Mouse (Mus musculus) ovary, postnatal 10 days (tissue): ENCODE measurements around the gene Map2k1.

Experiments used
- DNase-seq: peaks from one replicate; pipeline ENCODE4 v3.0.0; 2022; ENCODE audit warnings: low spot score

The Map2k1 gene

DNA sequence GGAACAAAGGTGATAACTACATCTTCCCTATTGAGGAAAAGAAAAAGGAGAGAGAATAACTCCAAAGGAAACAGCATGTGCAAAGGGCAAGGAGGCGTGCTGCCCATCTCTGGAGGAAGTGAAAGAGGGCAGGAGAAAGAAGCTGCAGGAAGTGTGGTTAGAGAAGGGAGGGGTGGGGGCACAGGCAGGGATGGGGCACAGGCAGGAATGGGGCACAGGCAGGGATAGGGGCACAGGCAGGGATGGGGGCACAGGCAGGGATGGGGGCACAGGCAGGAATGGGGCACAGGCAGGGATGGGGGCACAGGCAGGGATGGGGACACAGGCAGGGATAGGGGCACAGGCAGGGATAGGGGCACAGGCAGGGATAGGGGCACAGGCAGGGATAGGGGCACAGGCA is 4.1 kb downstream of the Map2k1 start:
- no peak for DNase-seq

DNA sequence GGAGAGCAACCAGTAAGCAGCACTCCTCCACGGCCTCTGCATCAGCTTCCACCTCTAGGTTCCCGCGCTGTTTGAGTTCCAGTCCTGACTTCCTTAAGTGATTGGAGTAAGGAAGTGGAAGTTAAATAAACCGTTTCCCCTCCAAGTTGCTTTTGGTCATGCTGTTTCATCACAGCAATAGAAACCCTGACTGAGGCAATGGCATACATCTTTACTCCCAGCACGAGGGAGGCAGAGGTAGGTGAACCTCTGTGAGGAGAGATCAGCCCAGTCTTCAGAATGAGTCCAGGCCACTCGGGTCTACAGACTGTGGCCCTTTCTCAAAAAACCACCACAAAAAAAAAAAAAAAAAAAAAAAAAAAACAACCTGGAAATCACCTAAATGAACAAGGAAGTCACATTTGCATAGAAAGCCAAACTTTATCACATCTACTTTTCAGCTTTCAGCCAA is 11.0 kb downstream of the Map2k1 start:
- no peak for DNase-seq

DNA sequence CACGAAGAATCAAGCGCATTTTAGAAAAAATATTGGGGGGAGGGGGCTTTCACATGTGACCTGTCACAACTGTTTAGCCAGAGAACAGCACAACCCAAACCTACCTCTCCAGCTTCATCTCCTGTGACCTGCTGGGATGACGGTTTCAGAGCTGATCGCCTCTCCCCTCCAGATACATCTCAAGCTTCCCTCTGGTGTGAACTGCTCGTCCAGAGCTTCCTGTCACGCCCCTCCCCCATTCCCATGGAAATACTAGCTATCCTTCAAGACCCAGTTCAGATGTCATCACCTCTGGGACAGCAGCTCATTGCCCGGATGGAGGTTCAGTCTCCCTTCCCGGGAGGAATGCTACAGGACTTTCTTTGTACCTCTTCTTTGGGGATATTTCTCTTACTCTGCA is 12.8 kb downstream of the Map2k1 start:
- no peak for DNase-seq

DNA sequence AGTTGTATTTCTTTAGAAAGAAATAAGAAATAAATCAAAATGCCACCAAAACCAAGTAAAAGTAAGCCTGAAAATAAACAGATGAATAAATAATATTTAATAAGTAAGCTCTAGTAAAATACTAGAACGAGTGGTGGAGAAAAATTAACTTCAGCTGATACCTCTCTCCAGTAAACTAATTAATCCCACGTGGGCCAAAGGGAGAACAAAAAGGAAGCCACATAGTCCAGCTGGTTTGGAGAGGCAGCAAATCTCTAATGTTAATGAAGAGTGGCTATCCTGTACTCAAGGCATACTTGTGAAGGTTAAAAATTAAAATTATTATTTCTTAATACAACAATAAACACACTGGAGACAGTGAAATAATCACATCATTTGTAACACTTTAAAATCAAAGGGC is 13.3 kb downstream of the Map2k1 start:
- DNase-seq: no peak

DNA sequence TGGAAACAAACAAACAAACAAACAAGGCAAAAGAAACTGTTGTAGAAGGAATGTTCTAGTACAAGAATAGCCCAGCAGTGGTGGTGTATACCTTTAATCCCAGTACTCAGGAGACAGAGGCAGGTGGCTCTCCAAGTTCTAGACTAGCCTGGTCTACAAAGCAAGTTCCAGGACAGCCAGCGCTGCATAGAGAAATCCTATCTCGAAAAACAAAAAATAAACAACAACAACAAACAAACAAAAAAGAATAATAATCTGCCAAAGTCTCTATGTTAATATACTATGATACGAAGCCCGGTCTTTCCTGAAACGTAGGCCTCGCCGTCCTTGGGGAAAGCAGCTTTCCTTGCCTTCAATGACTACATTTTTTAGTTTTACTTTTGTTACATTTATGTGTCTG is 17.4 kb downstream of the Map2k1 start:
- no peak for DNase-seq

DNA sequence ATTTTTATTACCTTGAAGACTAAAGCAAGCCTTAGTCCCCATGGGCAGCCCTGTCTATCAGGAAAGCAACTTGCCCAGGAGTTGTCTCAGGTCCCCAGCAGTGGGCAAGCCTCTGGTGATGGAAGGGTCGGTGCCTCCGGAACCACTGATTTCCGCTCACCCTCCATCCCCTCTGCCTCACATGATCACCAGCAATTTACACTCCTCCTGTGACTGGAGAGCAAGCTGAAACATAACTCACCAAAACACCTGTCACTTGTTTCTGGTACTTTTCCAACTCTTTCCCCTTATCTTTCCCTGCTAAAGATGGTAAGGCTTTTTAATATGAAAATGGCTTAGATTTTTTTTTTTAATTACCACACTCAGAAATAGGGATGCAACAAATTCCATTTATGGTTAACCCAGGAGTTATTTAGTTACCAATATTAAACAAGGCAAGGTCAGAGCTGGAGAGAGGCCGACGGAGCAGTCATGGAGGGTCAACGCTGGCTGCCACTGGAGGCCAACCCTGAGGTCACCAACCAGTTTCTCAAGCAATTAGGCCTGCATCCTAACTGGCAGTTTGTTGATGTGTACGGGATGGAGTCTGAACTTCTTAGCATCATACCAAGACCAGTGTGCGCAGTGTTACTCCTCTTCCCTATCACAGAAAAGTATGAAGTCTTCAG is 18.5 kb downstream of the Map2k1 start, which contains the start of gene Uchl4:
Uchl4 (plus strand) TSS at position 434 of the 668 bp plus-strand sequence.
- DNase-seq: no peak

DNA sequence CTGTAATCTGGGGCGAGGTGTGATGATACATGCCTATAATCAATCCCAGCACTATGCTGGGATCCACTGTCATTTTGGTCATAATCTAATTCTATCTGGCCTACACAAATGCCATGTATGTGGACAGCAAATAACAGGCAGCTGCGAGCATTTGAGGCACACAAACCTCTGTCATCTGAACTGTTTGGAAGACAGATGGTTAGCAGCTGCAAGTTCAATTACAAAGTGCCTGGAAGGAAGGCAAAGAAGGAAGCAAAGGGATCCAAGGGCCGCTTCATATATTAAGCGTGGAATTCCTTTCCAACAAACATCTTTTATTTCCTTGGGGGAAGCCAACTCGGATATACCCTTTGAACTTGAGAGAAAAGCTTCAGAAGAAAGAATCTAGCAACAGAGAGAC is 19.8 kb downstream of the Map2k1 start:
- no peak for DNase-seq

DNA sequence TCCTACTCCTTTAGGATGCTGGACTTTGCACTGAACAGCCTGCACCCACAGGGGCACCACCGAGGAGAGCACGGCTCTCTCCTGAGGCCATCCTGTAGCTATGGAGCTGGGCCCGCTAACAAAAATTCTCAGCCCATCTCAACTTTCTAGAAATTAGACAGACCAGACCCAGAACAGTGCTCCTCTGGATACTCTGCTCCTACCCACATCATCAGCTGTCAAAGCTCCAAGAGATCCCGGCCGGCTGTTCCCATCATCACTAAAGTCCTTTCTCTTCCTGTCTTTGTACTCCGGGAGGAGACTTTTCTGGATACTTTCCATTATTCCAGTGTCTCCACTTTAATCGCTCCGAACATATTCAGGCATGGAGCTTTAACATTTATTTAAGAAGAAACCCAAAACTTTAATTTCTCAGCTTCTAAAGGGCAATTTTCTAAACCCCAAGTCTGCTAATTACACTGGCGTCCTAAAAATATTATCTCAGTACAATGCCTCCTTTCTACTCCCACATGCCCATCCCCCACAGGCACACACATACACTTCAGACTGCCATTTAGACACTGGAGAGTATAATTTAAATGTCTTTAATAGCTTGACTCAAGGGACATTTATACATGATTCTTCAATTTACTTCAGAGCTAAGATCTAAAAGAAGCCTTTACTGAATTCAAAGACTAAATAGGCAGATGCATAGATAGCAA is 21.0 kb downstream of the Map2k1 start:
- DNase-seq: no peak

DNA sequence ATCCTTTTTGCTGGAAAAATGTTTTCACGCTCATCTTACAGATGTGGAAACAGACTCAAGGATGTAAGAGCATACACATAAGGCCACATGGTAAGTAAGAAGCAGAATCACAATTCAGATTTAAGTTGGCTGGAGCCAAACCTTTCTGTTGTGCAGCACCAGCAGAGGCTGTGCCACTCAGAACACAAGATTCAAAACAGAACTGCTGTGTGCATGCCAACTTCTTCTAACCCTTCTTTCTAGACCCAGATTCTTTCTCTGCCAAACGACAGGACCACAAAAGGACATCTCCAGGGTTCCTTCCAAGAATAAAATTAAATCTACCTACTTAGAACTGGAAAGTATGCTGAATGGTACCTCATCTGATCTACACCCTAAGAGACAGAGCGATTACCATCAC is 21.8 kb downstream of the Map2k1 start:
- no peak for DNase-seq

DNA sequence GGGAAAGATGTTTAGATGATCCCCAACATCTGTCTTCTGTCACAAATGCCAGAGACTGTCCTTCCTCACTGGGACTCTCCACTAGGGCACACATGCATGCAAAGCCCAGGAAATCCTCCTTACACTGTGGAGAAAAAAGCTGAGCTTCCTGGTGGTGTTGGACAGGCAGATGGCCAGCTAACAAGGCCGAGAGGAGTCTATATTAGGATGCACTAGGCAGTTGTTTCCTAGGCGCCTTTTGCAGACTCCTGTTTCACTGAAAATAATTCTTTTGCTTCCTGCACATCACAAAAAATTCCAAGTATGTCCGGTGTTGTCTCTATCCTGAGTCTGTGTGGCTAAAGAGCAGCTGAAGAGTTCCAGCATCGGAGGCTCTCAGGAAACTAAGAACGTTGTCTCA is 22.3 kb downstream of the Map2k1 start:
- no peak for DNase-seq

DNA sequence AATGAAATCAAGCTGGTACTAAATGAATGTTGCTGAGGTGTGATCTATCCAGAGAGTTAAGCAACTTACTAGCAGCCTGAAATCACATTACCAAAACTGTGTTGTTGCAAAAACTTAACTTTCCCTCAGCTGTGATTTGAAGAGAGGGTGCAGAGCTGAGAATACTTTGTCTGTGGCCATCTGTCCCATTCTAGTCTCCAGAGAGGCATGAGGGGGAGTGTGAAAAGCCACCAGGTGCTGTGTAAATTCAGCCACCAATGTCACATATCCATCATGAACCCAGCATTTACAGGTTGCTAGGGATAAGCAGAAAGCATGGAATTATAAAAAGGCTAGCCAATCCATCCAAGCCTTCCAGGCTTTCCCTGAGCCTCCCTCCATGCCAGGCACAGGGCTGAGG is 24.5 kb downstream of the Map2k1 start:
- DNase-seq: no peak

DNA sequence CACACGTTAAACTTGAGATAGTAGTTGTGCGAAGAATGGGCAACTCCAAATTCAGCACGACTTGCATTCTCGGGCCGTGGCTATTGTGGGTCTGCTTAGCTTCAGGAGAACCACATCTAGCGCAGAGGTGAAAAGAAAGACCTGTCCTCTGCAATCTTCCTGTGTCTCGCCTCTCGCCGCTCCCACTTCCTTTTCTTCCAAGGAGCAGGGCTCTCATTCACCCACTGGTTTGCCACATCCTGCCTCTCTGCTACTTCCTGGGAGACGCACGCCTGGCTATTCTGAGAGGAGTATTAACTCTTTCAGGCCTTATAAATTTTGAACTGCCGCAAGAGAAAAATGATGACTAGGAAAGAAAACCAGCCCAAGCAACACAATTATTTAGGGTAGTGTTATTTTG is 25.7 kb downstream of the Map2k1 start:
- no peak for DNase-seq

DNA sequence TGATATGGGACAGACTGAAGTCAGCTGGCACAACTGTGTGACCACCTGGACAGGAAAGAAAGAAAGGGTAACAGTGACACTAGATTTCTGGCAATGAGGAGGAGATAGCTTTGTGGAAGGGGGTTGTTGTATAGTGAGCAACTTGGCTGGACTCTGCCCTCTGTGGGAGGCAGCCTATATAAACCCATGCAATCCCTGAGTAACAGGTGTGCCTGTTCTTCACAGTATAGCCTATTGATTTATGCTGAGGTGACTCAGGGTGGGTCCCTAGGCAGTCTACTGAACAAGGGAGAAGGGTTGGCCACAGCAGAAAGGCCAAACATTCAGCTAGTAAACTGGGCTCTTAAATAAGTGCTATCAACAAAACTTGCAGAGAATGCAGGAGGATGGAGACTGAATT is 27.6 kb downstream of the Map2k1 start:
- DNase-seq: no peak

DNA sequence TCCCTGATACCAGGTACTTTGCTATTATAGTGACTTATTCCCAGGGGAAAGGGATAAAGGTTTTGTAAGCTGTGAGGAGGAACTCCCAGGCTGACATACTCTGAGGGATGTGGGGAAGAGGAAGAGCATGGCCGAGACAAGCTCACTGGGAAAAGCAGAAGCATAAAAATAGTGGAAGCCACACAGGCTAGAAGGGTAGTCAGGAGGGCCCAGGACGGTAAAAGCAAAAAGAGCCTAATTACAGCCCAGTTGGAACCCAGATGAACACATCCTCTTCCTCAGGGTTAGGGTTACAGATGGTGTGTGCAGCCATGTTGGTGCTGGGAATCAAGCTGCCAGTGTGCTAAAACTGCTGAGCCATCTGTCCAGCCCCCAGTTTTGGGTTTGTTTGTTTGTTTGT is 31.3 kb downstream of the Map2k1 start:
- no peak for DNase-seq

DNA sequence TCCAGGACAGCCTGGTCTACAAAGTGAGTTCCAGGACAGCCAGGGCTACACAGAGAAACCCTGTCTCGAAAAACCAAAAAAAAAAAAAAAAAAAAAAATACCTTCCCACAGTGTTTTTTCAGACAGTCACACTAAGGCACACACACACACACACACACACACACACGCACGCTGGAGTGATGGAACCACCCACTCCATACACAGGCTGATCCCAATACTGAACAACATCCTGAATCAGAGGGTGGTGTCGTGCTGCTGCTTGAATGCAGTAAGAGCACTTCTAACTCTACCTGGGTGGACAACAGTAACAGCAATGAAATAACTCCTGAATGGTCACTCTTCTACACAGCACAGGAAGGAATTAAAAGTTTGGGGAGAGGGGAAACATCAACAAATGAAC is 32.0 kb downstream of the Map2k1 start:
- DNase-seq: no peak

DNA sequence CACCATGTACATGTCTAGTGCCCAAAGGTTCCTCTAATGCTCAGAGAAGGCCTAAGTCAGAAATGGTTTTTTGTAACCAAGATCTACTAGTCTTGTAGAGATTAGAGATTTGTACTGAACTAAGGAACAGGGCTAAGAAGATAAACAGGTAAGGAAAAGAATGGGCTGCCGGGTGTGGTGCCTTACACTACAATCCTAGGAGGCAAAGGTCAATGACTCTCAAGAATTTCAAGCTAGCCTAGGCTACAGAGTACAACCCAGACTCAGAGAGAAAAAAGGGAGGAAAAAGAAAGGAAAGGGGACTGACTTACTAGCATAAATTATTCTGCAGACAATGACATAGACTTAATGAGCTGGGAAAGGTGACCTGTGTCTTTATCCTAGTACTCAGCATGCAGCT is 32.8 kb downstream of the Map2k1 start:
- DNase-seq: no peak

DNA sequence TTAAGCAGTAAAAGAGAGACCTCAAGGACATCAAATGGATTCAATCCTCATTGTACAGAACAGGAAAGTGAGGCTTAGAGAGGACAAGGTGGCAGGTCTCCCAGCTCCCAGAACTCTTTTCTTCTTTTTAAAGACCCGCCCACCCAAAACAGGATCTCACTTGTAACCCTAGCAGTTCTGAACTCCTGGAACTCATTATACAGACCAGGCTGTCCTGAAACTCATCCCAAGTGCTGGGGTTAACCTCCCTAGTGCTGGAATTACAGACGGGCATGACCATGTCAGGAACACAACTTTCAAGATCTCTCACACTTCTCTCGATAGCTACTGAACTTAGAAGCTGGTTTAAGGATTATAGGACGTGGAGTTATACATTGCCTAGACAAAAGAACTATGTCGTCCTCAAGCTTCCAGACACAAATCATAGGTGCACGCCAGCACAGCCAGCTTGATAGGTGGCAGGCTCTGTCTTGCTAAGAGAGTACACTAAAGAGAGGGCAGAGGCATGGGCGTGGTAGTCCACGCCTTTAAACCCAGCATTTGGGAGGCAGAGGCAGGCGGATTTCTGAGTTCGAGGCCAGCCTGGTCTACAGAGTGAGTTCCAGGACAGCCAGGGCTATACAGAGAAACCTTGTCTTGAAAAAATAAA is 33.5 kb downstream of the Map2k1 start:
- no peak for DNase-seq

DNA sequence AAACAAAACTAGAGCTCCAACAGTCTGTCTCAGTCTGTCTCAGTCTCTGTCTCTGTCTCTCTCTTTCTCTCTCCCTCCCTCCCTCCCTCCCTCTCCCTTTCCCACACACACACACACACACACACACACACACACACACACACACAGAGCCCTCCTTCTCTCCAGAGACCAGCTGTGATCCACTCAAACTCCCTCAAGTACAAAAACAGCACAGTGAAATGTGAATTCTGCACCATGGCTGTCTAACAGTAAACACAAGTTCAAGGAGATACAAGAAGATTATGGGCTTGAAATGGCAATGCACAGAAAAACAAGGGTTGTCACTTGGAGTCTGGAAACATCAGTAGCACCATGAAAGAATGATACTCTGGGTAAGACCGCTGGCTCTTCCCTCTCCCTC is 34.1 kb downstream of the Map2k1 start:
- no peak for DNase-seq

DNA sequence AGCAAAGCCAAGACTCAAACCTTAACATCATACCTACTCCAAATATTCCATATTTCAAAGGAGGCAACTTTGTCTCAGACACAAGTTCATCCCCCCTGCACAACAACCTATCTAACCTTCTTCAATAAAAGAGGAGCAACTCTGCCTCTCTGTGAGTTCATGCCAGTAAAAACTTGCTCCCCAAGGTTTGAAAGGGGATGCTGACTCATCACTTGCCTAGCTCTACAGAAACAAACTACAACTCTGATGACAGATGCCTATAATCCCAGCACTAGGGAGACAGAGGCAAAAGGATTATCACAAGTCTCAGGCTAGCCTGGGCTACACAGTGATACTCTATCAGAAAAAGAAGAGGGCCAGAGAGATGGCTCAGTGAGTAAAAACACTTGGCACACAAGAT is 35.5 kb downstream of the Map2k1 start:
- no peak for DNase-seq

DNA sequence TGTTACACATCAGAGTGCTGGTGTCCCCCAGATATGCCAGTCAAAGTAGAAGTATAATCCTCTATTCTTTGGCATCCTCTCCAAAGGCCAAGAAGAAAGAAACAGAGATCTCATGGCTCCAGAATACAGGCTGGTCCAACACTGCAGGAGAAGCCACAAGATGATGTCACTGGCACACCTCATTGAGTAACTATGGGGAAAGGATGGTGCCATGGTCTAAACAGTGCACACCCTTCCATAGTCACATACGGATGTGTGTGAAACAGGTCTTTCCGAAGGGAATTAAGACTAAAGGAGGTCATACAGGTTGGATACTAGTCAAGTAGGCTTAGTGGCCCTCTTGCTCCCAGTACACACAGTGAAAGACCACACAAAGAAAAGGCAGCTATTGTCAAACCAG is 36.8 kb downstream of the Map2k1 start:
- DNase-seq: no peak

DNA sequence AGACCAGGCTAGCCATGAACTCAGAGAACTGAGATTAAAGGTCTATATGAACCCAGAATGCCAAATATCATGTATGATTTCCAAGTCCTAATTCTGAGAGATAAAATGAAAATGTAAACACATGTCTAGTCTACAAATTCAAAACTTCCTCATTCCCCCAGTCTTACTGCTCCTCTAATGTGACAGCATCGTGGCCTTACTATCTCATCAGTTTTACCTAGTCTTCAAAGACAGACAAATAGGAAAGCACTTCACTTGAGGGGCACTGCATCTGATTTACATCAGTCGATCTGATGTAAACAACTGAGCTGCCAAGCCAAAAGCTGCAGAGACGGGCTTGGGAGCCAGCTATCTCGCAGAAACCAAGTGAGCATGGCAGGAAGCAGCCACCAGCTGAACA is 37.3 kb downstream of the Map2k1 start:
- DNase-seq: no peak

DNA sequence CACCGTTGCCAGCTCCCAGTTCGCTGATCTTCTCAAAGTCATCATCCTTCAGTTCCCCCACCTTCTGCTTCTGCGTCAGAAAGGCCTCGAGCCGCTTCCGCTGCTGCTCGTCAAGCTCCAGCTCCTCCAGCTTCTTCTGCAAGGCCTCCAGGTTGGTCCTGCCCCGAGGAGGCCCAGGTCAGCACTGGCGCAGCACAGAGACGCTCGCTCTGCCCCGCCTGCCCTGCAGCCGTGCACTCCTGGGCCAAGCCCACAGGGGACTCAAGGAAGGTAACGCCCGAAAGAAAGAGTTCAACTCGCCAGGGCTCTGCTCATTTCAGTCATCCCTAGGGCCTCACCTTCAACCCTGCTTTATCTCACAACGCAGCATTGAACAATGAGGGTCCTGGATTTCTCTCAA is 39.0 kb downstream of the Map2k1 start:
- DNase-seq: no peak

DNA sequence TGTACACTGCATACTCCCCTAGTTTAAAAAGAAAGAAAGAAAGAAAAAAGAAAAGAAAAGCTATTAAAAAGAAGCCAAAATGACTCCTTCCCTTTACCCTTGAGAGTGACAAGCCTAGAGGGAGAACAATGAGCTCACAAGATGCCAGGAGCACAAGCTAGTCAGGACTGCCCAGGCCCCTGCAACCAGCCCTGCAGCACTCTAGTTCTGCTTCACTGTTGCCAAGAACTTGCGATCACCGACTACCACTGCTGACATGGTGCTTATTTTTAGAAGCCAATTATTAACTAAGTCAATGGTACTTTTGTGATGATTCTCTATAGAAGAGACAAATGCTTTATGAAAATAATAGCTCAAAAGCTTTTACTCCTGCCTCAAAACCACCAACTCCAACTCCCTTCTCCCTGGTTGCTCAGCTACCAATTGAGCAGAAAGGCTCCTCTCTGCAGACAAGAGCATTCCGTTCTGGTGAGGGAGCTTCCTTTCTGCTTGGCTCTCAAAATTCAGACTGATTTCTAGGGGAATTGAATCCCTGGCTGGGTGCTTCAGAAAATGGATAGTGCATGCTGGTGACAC is 45.8 kb downstream of the Map2k1 start:
- DNase-seq: no peak
